Mouse (Mus musculus) neural tube, embryonic 14.5 days (tissue): ENCODE data around the gene Gpalpp1. TPM values are rescaled to one million over a fixed set of nuclear protein-coding genes. Genes with fewer than 3 reads are reported as not detected.

Source experiments
- ATAC-seq: fragments of 200-750 bp; cut with Nextera tagmentation; 2 replicates; pipeline ENCODE4 v1.8.0; 2017; ENCODE audit warnings: low read depth, mild to moderate bottlenecking, moderate TSS enrichment, moderate library complexity
- H3K27ac ChIP-seq: fragments of 300-500 bp; sonication (generic); 2 replicates; pipeline ENCODE4 v1.5.1; 2014; ENCODE audit warnings: low read depth, mild to moderate bottlenecking, control low read depth, low read length, moderate library complexity, mixed read lengths
- H3K27me3 ChIP-seq: fragments of 300-500 bp; sonication (generic); 2 replicates; pipeline ENCODE4 v1.6.1; 2014; ENCODE audit warnings: low read length; ENCODE audit not compliant: control insufficient read depth, insufficient read depth
- H3K36me3 ChIP-seq: fragments of 300-500 bp; sonication (generic); 2 replicates; pipeline ENCODE4 v1.6.1; 2014; ENCODE audit warnings: low read length, mixed read lengths; ENCODE audit not compliant: control insufficient read depth, insufficient read depth
- H3K4me1 ChIP-seq: fragments of 300-500 bp; sonication (generic); 2 replicates; pipeline ENCODE4 v1.6.1; 2014; ENCODE audit warnings: low read length; ENCODE audit not compliant: control insufficient read depth, insufficient read depth
- H3K4me2 ChIP-seq: fragments of 300-500 bp; sonication (generic); 2 replicates; pipeline ENCODE4 v1.6.1; 2014; ENCODE audit warnings: mild to moderate bottlenecking, low read depth, low read length, control low read depth
- H3K4me3 ChIP-seq: fragments of 300-500 bp; sonication (generic); 2 replicates; pipeline ENCODE4 v1.5.1; 2014; ENCODE audit warnings: low read depth, low read length, control low read depth, mixed read lengths
- H3K9ac ChIP-seq: fragments of 300-500 bp; sonication (generic); replicated peaks from 2 replicates; pipeline ENCODE4 v1.6.1; 2014; ENCODE audit warnings: low read depth, mild to moderate bottlenecking, control low read depth, low read length, mixed read lengths
- H3K9me3 ChIP-seq: fragments of 300-500 bp; sonication (generic); 2 replicates; pipeline ENCODE4 v1.6.1; 2016; ENCODE audit warnings: low read length; ENCODE audit not compliant: control insufficient read depth
- WGBS: fragments of 180-500 bp; shearing (Covaris S2); extraction: QIAGEN DNeasy Blood & Tissue Kit; methylation state at CpG from one replicate; pipeline ENCODE4 v1.1.7; 2014; 5-methylcytosine and 5-hydroxymethylcytosine counted together
- polyA plus RNA-seq: library from polyadenylated mRNA; unstranded; fragments of >200 nt; fragmentation: Nextera tagmentation; extraction: Ambion mirVana; gene quantifications from 2 replicates; pipeline ENCODE4 v1.2.1, GENCODE M21; 2014

Gpalpp1 gene
- polyA plus RNA-seq, 1 experiment from 2014 or later = 10.4 TPM

DNA sequence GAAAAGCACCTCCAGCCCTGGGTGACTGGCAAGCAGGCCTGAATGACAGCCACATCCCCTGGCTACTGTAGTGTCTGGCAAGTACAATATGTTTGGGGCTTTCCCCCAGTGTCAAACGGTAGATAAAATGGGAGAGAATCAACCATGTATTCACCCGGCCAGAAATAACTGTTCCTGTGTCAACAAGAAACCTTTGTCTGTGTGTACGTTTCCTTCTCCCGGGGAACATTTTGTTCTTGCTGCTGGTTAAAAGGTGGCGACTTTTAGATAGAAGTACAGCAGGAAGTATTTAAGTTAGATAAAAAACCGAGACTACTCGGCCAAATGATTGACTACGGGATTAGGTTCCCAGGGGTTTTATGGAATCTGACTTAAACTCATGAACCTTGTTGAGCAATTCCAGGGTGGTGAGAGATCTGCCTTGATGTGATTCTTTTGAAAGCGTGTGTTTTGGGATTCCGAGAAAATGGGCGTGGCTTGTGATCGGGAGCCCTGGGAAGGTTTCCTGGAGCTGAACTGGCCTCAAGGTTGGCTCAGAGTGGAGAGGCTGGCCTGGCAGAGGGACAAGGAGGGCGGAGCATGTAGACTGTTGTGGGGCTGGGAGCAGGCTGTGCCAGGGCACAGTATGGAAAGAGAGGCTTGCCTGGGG, 39.1 kb upstream of the Gpalpp1 start:
- 41% methylated on average over 13 of the region's 13 CpGs for WGBS
- no peak overlapping the region for H3K27ac ChIP-seq
- H3K4me1 ChIP-seq = 0 out of 2 replicates have a peak, but pooled peaks cover 9% of the 10 kb centered on the region
- no peaks in the 10 kb centered on the region for H3K9me3 ChIP-seq
- H3K36me3 ChIP-seq = no peaks in the 10 kb centered on the region
- H3K27me3 ChIP-seq = no peaks in the 10 kb centered on the region
- no peak overlapping the region for H3K9ac ChIP-seq
- H3K4me2 ChIP-seq = no peak overlapping the region
- no peak overlapping the region for H3K4me3 ChIP-seq
- ATAC-seq = no peak

DNA sequence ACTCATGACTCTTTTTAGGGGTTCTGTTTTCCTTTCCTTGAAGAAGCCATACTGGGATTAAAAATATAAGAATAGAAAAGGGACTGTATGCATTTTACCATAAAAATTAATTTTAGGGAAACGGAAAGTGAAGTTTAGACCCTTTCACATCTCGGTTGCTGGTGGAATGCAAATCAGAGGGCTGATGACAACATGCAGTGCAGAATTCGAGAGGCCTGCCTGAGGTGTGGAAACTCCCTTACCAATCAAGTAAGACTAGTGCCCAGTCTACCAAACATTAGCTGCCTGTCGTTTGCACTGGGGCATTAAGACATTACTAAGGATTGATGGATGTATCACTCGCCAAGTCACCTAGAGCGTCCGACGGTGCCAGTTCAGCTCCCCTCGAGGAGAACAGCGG, 37.7 kb upstream of the Gpalpp1 start:
- H3K27ac ChIP-seq = no peak overlapping the region
- H3K4me2 ChIP-seq = no peak overlapping the region
- H3K4me1 ChIP-seq = 0 out of 2 replicates have a peak, but pooled peaks cover 6% of the 10 kb centered on the region
- ATAC-seq = no peak
- no peaks in the 10 kb centered on the region for H3K36me3 ChIP-seq
- H3K9me3 ChIP-seq = no peaks in the 10 kb centered on the region
- no peak overlapping the region for H3K4me3 ChIP-seq
- no peaks in the 10 kb centered on the region for H3K27me3 ChIP-seq
- no peak overlapping the region for H3K9ac ChIP-seq
- WGBS = 86% methylated on average over 10 of the region's 10 CpGs

DNA sequence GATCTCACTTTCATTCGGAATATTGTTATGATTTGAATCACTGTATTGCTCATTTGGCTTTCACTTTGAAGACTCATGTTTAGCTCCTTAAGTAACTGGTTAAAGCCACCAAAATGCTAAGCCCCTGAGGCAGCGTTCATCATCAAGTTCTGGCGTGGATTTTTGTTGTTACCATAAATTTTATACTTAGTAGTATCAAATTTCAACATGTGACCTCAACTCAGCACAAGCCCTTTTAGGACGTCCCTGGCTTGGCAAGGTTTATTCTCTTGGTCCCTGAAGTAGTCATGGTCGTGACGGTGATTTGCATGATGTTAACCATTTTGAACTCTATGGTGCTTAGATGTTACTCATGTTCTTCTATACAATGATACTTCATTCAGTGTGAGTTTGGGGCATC, 36.5 kb upstream of the Gpalpp1 start:
- no peak for ATAC-seq
- no peaks in the 10 kb centered on the region for H3K36me3 ChIP-seq
- H3K9ac ChIP-seq = no peak overlapping the region
- no peaks in the 10 kb centered on the region for H3K27me3 ChIP-seq
- no peaks in the 10 kb centered on the region for H3K9me3 ChIP-seq
- 84% methylated on average over 6 of the region's 6 CpGs for WGBS
- no peaks in the 10 kb centered on the region for H3K4me1 ChIP-seq
- no peak overlapping the region for H3K4me2 ChIP-seq
- no peak overlapping the region for H3K27ac ChIP-seq
- no peak overlapping the region for H3K4me3 ChIP-seq

DNA sequence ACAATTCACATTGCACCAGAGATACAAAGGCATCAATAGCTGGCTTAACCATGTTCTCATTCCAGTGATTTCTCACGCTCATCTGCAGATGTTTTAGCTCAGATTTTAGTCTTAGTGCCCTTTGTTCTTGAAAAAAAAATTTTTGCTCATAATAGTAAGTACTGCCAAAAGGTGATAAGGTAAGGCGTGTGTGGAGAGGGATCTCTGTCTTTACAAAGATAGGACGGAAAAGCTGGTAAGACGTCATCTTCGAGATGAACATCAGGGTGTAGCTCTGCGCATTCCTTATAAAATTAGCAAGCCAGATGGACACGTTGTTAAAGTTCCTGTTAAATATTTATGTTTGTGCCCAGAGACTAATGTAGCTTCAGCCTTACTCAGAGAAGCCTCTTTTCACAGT, 35.3 kb upstream of the Gpalpp1 start:
- WGBS = 62% methylated on average over 7 of the region's 7 CpGs
- no peak for ATAC-seq
- H3K4me1 ChIP-seq = no peaks in the 10 kb centered on the region
- H3K4me2 ChIP-seq = no peak overlapping the region
- H3K4me3 ChIP-seq = no peak overlapping the region
- no peaks in the 10 kb centered on the region for H3K9me3 ChIP-seq
- no peaks in the 10 kb centered on the region for H3K27me3 ChIP-seq
- H3K9ac ChIP-seq = no peak overlapping the region
- no peak overlapping the region for H3K27ac ChIP-seq
- H3K36me3 ChIP-seq = no peaks in the 10 kb centered on the region

DNA sequence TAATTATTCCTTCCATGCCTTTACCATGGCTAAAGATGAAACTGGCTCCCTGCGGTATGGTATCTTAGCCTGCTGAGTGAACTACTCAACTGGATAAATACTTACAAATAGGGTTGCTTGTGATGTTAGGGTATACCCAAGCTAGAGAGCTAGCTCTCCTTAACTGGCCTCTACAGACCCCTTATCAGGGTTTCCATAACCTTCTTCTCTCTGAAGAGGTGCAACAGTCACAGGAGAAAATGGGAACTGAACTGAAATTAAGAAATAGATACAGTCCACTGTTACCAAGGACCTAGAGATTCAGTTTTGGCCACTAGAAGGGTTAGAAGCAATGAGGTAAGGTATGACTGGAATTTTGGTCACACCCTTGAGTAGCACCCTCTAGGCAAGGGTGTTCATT, 34.7 kb upstream of the Gpalpp1 start:
- no peak overlapping the region for H3K9ac ChIP-seq
- no peaks in the 10 kb centered on the region for H3K9me3 ChIP-seq
- H3K36me3 ChIP-seq = no peaks in the 10 kb centered on the region
- H3K4me3 ChIP-seq = no peak overlapping the region
- 91% methylated on average over 1 of the region's 1 CpGs for WGBS
- no peak for ATAC-seq
- H3K4me1 ChIP-seq = no peaks in the 10 kb centered on the region
- H3K27ac ChIP-seq = no peak overlapping the region
- no peak overlapping the region for H3K4me2 ChIP-seq
- no peaks in the 10 kb centered on the region for H3K27me3 ChIP-seq

DNA sequence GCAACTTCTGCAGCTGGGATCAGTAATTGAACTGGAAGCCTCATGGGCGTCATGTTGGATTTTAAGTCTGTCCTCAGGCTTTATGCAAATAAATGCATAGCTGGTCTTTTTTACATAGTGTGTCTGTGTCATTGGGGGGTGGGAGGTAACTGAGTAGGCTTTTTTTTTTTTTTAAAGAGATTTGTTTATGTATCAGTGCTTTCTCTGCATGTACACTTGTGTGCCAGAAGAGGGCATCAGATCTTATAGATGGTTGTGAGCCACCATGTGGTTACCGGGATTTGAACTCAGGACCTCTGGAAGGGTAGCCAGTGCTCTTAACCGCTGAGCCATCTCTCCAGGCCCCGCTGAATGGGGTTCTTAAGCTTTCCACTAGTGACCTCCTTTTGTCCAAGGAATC, 24.4 kb upstream of the Gpalpp1 start:
- no peaks in the 10 kb centered on the region for H3K9me3 ChIP-seq
- H3K27ac ChIP-seq = no peak overlapping the region
- ATAC-seq = no peak
- H3K9ac ChIP-seq = no peak overlapping the region
- H3K4me1 ChIP-seq = no peaks in the 10 kb centered on the region
- no peak overlapping the region for H3K4me2 ChIP-seq
- 93% methylated on average over 4 of the region's 4 CpGs for WGBS
- H3K27me3 ChIP-seq = no peaks in the 10 kb centered on the region
- peaks cover 25% of the 10 kb centered on the region for H3K36me3 ChIP-seq
- no peak overlapping the region for H3K4me3 ChIP-seq

DNA sequence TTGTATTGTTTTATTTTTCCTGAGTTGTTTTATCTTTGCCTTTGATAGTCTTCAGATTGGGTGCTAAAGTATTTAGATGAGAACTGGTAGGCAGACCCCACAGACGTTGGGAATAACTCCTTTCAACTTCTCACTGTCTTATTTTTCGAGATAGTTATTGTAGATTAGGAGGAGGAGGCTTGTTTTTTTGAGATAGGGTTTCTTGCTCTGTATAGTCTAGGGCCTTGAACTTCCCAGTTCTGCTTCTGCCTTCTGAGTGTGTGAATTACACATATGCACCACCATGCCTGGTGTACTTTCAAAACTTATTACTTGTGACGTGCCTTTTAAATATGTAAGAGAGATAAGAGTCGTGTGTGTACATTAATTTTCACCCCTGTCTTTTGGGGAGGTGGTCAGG, 17.6 kb upstream of the Gpalpp1 start:
- no peaks in the 10 kb centered on the region for H3K4me1 ChIP-seq
- H3K9me3 ChIP-seq = no peaks in the 10 kb centered on the region
- H3K9ac ChIP-seq = no peak overlapping the region
- H3K36me3 ChIP-seq = peaks cover 37% of the 10 kb centered on the region
- H3K4me2 ChIP-seq = no peak overlapping the region
- no peak for ATAC-seq
- H3K4me3 ChIP-seq = no peak overlapping the region
- no peaks in the 10 kb centered on the region for H3K27me3 ChIP-seq
- no peak overlapping the region for H3K27ac ChIP-seq
- WGBS = 90% methylated on average over 4 of the region's 4 CpGs

DNA sequence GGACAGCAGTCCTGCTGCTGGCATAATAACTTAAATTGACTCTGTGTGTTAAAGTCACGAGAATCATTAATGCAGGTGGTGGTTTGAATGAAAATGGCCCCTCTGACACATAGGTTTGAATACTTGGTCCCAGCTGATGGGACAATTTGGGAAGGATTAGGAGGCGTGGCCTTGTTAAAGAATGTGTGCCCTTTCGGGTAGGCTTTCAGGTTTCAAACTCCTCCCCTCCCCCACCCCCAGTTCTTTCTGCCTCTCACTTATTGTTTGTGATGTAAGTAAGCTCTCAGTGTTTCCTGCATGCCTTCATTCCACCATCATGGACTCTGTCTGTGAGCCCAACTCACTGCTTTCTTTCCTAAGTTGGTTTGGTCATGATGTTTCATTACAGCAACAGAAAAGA, 16.8 kb upstream of the Gpalpp1 start:
- Histone ChIP-seq H3K27ac (no peak overlapping the region), H3K36me3 (peaks cover 36% of the 10 kb centered on the region), H3K9ac (no peak overlapping the region), H3K4me2 (no peak overlapping the region), H3K4me1 (no peaks in the 10 kb centered on the region), H3K4me3 (no peak overlapping the region), H3K27me3 (no peaks in the 10 kb centered on the region), H3K9me3 (no peaks in the 10 kb centered on the region)
- WGBS = 89% methylated on average over 3 of the region's 3 CpGs
- ATAC-seq = no peak

DNA sequence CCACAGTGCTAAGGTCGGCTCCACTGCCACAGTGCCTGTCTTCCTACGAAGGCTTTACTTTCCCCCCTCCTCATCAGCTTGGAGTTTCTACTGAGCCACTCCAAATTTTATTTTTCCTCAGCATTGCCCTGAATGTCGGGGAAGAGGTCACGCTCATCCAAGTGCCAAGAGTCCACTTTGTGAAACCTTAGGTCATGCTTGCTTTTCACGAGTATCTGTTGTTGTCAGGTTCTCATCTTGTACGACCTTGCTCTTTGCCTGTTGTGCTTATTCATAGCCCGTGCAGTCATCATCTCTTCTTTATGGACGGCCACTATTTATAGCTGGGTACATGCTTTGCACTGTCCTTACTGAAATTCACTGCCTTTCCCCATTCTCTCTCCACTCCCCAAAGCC, 12.1 kb upstream of the Gpalpp1 start:
- WGBS = 94% methylated on average over 8 of the region's 8 CpGs
- ATAC-seq = no peak
- Histone ChIP-seq H3K27me3 (no peaks in the 10 kb centered on the region), H3K27ac (no peak overlapping the region), H3K4me3 (no peak overlapping the region), H3K36me3 (peaks cover 35% of the 10 kb centered on the region), H3K4me1 (no peaks in the 10 kb centered on the region), H3K4me2 (no peak overlapping the region), H3K9me3 (no peaks in the 10 kb centered on the region), H3K9ac (no peak overlapping the region)
